Mouse (Mus musculus) heart, embryonic 11.5 days (tissue): ENCODE measurements around the gene Ninj2. TPM values are rescaled to one million over a fixed set of nuclear protein-coding genes. Genes with fewer than 3 reads are reported as not detected.
A peak's percentile ranks its signal among the peaks of the same experiment; 100 is the strongest.

Experiments used
- ATAC-seq: fragments of 200-750 bp; cut with Nextera tagmentation; replicated peaks from 2 replicates; pipeline ENCODE4 v1.8.0; 2017; ENCODE audit warnings: moderate library complexity; ENCODE audit not compliant: insufficient number of reproducible peaks, low FRiP score, low TSS enrichment
- H3K27ac ChIP-seq: fragments of 300-500 bp; sonication (generic); 2 replicates; pipeline ENCODE4 v1.5.1; 2014; ENCODE audit warnings: mild to moderate bottlenecking, low read depth, low read length
- H3K27me3 ChIP-seq: fragments of 300-500 bp; sonication (generic); 2 replicates; pipeline ENCODE4 v1.6.1; 2014; ENCODE audit warnings: mild to moderate bottlenecking, low read length, mixed read lengths; ENCODE audit not compliant: control insufficient read depth, insufficient read depth
- H3K36me3 ChIP-seq: fragments of 300-500 bp; sonication (generic); 2 replicates; pipeline ENCODE4 v1.6.1; 2014; ENCODE audit warnings: mild to moderate bottlenecking, low read length, moderate library complexity, mixed read lengths; ENCODE audit not compliant: control insufficient read depth, insufficient read depth
- H3K4me1 ChIP-seq: fragments of 300-500 bp; sonication (generic); 2 replicates; pipeline ENCODE4 v1.6.1; 2014; ENCODE audit warnings: low read length; ENCODE audit not compliant: control insufficient read depth, insufficient read depth
- H3K4me2 ChIP-seq: fragments of 300-500 bp; sonication (generic); 2 replicates; pipeline ENCODE4 v1.6.1; 2014; ENCODE audit warnings: mild to moderate bottlenecking, moderate library complexity
- H3K4me3 ChIP-seq: fragments of 300-500 bp; sonication (generic); 2 replicates; pipeline ENCODE4 v1.5.1; 2014; ENCODE audit warnings: low read depth, low read length
- H3K9ac ChIP-seq: fragments of 300-500 bp; sonication (generic); 2 replicates; pipeline ENCODE4 v1.6.1; 2014; ENCODE audit warnings: mild to moderate bottlenecking, low read depth, low read length, moderate library complexity
- H3K9me3 ChIP-seq: fragments of 300-500 bp; sonication (generic); replicated peaks from 2 replicates; pipeline ENCODE4 v1.6.1; 2016; ENCODE audit warnings: low read length; ENCODE audit not compliant: control insufficient read depth
- WGBS: fragments of 180-500 bp; shearing (Covaris S2); extraction: QIAGEN DNeasy Blood & Tissue Kit; methylation state at CpG from one replicate; pipeline ENCODE4 v1.1.7; 2014; ENCODE audit not compliant: insufficient replicate concordance; 5-methylcytosine and 5-hydroxymethylcytosine counted together
- polyA plus RNA-seq: library from polyadenylated mRNA; unstranded; fragments of >200 nt; fragmentation: Nextera tagmentation; extraction: Ambion mirVana; gene quantifications from 2 replicates; pipeline ENCODE4 v1.2.1, GENCODE M21; 2014

Ninj2 gene
- polyA plus RNA-seq, 1 experiment from 2014 or later = not detected

- Histone ChIP-seq H3K9me3 (no peaks in the 10 kb centered on the region), H3K27me3 (no peaks in the 10 kb centered on the region), H3K9ac (no peak overlapping the region), H3K4me3 (no peak overlapping the region), H3K27ac (0 out of 2 replicates have a peak overlapping the region, but pooled peaks have one; percentile 22), H3K4me2 (no peak overlapping the region), H3K36me3 (no peaks in the 10 kb centered on the region), H3K4me1 (peaks cover 35% of the 10 kb centered on the region)
- WGBS = 53% methylated on average over 3 of the region's 3 CpGs
- ATAC-seq = no peak
These were observed 58.5 kb downstream of the Ninj2 start for GRCm38 (mm10) chr6:120151616-120152053.

GRCm38 (mm10) chr6:120152739-120153696 lies 59.9 kb downstream of the Ninj2 start:
- ATAC-seq = no peak

GRCm38 (mm10) chr6:120154526-120155309 lies 61.6 kb downstream of the Ninj2 start:
- peaks cover 23% of the 10 kb centered on the region for H3K4me1 ChIP-seq
- no peaks in the 10 kb centered on the region for H3K36me3 ChIP-seq
- H3K9me3 ChIP-seq = no peaks in the 10 kb centered on the region
- no peak for ATAC-seq
- no peak overlapping the region for H3K4me3 ChIP-seq
- WGBS = 74% methylated on average over 5 of the region's 5 CpGs
- H3K27me3 ChIP-seq = no peaks in the 10 kb centered on the region
- H3K4me2 ChIP-seq = no peak overlapping the region
- no peak overlapping the region for H3K27ac ChIP-seq
- H3K9ac ChIP-seq = no peak overlapping the region

More at GRCm38 (mm10) chr6:120152739-120153696, 59.9 kb downstream of the Ninj2 start:
- no peak overlapping the region for H3K9ac ChIP-seq
- H3K4me2 ChIP-seq = no peak overlapping the region
- no peak overlapping the region for H3K4me3 ChIP-seq
- H3K27me3 ChIP-seq = no peaks in the 10 kb centered on the region
- H3K9me3 ChIP-seq = no peaks in the 10 kb centered on the region
- 72% methylated on average over 24 of the region's 26 CpGs for WGBS
- no peak overlapping the region for H3K27ac ChIP-seq
- H3K4me1 ChIP-seq = peaks cover 26% of the 10 kb centered on the region
- H3K36me3 ChIP-seq = no peaks in the 10 kb centered on the region

GRCm38 (mm10) chr6:120155510-120155909 lies 62.4 kb downstream of the Ninj2 start:
- Histone ChIP-seq H3K9me3 (no peaks in the 10 kb centered on the region), H3K4me3 (no peak overlapping the region), H3K27ac (no peak overlapping the region), H3K27me3 (no peaks in the 10 kb centered on the region), H3K36me3 (no peaks in the 10 kb centered on the region), H3K9ac (no peak overlapping the region), H3K4me1 (peaks cover 22% of the 10 kb centered on the region), H3K4me2 (no peak overlapping the region)
- ATAC-seq = no peak
- WGBS = 79% methylated on average over 4 of the region's 4 CpGs

- no peaks in the 10 kb centered on the region for H3K9me3 ChIP-seq
- no peaks in the 10 kb centered on the region for H3K27me3 ChIP-seq
- H3K27ac ChIP-seq = no peak overlapping the region
- H3K4me1 ChIP-seq = peaks cover 14% of the 10 kb centered on the region
- no peak for ATAC-seq
- no peak overlapping the region for H3K4me3 ChIP-seq
- no peak overlapping the region for H3K4me2 ChIP-seq
- WGBS = 74% methylated on average over 6 of the region's 6 CpGs
- no peaks in the 10 kb centered on the region for H3K36me3 ChIP-seq
- no peak overlapping the region for H3K9ac ChIP-seq
These were observed 64.3 kb downstream of the Ninj2 start for GRCm38 (mm10) chr6:120157479-120157878.

GRCm38 (mm10) chr6:120159133-120159901 lies 66.2 kb downstream of the Ninj2 start:
- Histone ChIP-seq H3K36me3 (no peaks in the 10 kb centered on the region), H3K9ac (no peak overlapping the region), H3K27ac (peak overlapping the region; percentile 6), H3K27me3 (no peaks in the 10 kb centered on the region), H3K4me2 (no peak overlapping the region), H3K4me3 (no peak overlapping the region), H3K4me1 (peaks cover 14% of the 10 kb centered on the region), H3K9me3 (no peaks in the 10 kb centered on the region)
- 57% methylated on average over 9 of the region's 9 CpGs for WGBS
- peak; percentile 61 for ATAC-seq

GRCm38 (mm10) chr6:120162928-120163327 lies 69.8 kb downstream of the Ninj2 start:
- Histone ChIP-seq H3K4me3 (no peak overlapping the region), H3K4me2 (no peak overlapping the region), H3K36me3 (no peaks in the 10 kb centered on the region), H3K9ac (no peak overlapping the region), H3K27ac (no peak overlapping the region), H3K4me1 (peaks cover 19% of the 10 kb centered on the region), H3K9me3 (no peaks in the 10 kb centered on the region), H3K27me3 (no peaks in the 10 kb centered on the region)
- WGBS = 63% methylated on average over 6 of the region's 6 CpGs
- no peak for ATAC-seq

- Histone ChIP-seq H3K27me3 (no peaks in the 10 kb centered on the region), H3K4me3 (no peak overlapping the region), H3K36me3 (no peaks in the 10 kb centered on the region), H3K9ac (no peak overlapping the region), H3K4me2 (no peak overlapping the region), H3K4me1 (peaks cover 10% of the 10 kb centered on the region), H3K9me3 (no peaks in the 10 kb centered on the region), H3K27ac (no peak overlapping the region)
- ATAC-seq = no peak
- WGBS = 75% methylated on average over 4 of the region's 4 CpGs
These were observed 71.6 kb downstream of the Ninj2 start for GRCm38 (mm10) chr6:120164765-120165164.
